Mouse (Mus musculus) kidney, postnatal 25 days (tissue): ENCODE results near the gene Smarca2.
"Not testable (repeated sequence)": the region's sequence is repeated elsewhere in the genome, so short reads cannot be mapped to it uniquely, and the experiment has no call there.

Source experiments
- DNase-seq, 2 experiments: peaks; one replicate each; pipeline ENCODE4 v3.0.0; 2021; ENCODE audit warnings: mixed read lengths in 2 of 2

The Smarca2 gene

DNA sequence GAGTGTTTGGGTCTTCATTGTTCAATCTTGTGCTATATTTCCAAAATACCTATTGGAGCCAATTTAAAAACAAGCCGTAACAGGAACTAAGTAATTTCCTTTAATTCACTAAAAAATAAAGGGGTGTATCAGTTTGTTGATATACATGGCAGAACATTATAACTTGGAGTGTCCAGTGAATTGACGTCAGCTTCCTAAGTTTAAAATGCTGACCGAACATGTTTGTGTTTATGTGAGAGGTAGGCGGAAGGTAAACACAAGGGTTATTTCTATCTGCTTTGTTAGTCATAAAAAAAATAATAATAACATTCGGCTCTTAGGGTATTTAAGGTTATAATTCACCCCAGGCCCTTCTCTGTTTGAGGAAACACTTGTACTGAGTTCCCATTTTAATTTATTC lies 12.4 kb downstream of the Smarca2 start:
- no peak for DNase-seq

GRCm38 (mm10) chr19:26630712-26631235 lies 25.9 kb downstream of the Smarca2 start:
- DNase-seq, result peak; percentile 61 to 70

- no peak for DNase-seq
Observed at GRCm38 (mm10) chr19:26632228-26632627, 27.4 kb downstream of the Smarca2 start.

- peak in 1 of 2 experiments; percentile 35 for DNase-seq
Observed at GRCm38 (mm10) chr19:26640556-26640955, 35.7 kb downstream of the Smarca2 start.

- DNase-seq, result no peak
Observed at GRCm38 (mm10) chr19:26641269-26641668, 36.4 kb downstream of the Smarca2 start.

- DNase-seq, result no peak
Observed at GRCm38 (mm10) chr19:26643011-26643410, 38.2 kb downstream of the Smarca2 start.

GRCm38 (mm10) chr19:26643936-26644335 lies 39.1 kb downstream of the Smarca2 start:
- no peak for DNase-seq

DNA sequence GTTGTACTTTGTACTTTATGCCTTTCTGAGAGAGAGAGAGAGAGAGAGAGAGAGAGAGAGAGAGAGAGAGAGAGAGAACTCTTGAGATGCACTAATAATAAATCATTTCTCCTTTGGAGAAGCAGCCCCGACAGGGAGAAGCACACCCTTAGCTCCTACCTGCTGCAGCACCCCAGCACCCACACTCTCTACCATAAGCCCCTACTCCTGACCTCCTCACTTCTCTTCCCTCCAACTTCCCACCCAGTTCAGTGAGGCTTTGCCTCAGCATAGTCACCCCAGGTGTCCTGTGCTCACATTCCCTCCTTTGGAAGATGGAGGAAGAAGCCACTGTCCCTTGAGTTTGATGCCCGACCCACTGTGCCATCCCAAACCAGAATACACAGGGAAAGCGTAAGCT lies 40.2 kb downstream of the Smarca2 start:
- DNase-seq, result no peak

DNA sequence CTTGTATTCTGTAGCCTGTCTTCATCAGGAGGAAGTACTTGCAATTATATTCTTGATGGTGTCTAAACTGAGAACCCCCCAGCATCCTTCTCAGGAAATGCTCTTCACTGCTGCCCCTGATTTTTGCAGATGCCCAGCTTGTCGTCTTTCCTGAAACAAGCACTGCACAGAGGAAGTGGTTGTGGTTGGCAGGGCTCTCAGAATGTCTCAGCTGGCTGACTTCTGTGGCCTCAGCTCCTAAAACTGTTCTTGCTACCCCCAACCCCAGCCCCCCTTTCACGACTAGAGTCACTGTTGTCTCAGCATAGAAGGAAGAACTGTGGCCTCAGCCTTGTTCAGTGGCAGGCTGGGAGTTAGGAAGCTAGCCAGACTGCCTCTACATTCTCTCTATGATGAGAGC lies 41.3 kb downstream of the Smarca2 start:
- DNase-seq, result no peak

DNA sequence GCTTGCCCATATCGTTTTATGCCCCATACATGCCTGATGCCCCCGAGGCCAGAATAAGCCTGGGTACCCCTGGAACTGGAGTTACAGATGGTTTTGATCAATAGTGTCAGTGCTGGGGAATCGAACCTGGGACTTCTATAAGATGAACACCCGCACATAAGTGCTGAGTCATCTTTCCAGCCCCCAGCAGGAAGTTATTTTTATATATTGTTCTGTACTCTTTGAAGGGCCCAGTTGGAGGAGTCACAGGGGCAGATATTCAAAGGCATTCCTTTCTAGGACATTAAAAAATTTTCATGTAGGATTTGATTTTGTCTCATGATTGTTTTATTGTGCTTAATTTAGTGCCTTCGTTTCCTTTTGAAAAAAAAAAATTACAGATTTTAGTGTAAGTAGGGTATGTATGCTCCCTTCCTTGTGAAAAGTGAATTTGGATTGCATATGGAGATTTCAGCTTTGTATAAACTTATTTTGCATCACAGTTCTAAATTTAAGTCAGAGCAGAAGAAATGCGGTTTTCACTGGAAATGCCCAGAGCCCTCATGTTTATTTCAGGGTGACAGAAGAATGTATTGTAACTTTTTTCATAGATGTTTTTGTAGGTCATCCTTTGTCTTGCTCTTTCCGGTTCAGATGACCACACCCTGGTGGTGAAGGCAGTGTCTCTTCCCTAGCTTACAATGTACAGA lies 45.9 kb downstream of the Smarca2 start:
- DNase-seq, result no peak

- no peak for DNase-seq
Observed at GRCm38 (mm10) chr19:26658324-26658723, 53.5 kb downstream of the Smarca2 start.

DNA sequence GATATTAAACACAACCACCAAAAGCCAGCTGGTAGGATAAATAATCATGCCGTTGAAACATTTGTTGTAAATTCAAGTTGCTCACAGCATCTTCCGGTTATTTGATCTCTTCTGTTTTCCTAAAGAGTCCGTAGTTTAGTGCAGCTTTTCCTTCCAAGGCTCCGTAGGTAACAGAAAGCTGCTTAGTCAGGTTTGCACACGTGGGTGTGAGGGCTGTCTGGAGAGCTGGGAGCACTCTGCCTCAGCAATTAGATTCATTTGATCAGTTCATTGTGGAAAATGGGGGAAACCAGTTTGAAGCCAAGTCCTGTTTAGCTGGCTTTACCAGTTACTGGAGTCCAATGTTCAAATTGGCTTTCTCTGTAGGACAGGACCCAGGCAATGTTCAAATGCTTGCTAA lies 55.1 kb downstream of the Smarca2 start:
- no peak for DNase-seq

DNA sequence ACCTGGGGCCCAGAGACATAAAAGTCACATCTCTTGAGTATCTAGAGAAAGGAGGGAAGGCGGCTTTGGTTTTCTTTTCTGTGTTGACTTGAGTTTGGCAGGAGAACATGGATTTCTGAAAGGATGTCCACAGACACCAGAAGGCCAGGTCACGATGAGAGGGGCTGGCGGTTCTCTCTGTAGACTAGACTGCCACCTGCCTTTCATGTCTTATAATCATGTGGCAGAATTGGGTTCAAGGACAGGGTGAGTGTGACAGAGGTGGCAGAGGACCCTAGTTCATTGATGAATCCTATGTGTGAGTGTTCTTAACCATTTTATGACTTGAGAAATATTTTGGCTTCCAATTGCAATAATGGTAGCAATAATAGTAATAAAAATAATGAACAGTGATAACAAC lies 56.3 kb downstream of the Smarca2 start:
- no peak for DNase-seq

GRCm38 (mm10) chr19:26666303-26666702 lies 61.5 kb downstream of the Smarca2 start:
- no peak for DNase-seq

- DNase-seq, result no peak
Observed at GRCm38 (mm10) chr19:26670089-26670488, 65.2 kb downstream of the Smarca2 start.

DNA sequence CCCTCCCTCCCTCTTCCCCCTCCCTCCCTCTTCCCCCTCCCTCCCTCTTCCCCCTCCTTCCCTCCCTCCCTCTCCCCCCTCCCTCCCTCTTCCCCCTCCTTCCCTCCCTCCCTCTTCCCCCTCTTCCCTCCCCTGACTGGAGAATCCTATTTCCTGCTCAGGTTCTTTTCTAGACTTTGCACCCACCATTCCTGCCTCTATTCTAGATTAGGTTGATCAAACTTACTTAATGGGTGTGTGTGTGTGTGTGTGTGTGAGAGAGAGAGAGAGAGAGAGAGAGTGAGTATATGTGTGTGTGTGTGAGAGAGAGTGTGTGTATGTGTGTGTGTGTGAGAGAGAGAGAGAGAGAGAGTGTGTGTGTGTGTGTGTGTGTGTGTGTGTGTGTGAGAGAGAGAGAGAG lies 66.6 kb downstream of the Smarca2 start:
- DNase-seq, result not testable (repeated sequence)

- no peak for DNase-seq
Observed at GRCm38 (mm10) chr19:26675917-26676316, 71.1 kb downstream of the Smarca2 start.

GRCm38 (mm10) chr19:26678543-26678942 lies 73.7 kb downstream of the Smarca2 start:
- DNase-seq, result no peak

GRCm38 (mm10) chr19:26679674-26680073 lies 74.8 kb downstream of the Smarca2 start:
- DNase-seq, result no peak

GRCm38 (mm10) chr19:26681549-26681948 lies 76.7 kb downstream of the Smarca2 start:
- no peak for DNase-seq

GRCm38 (mm10) chr19:26682130-26682529 lies 77.3 kb downstream of the Smarca2 start:
- DNase-seq, result no peak

GRCm38 (mm10) chr19:26682731-26683130 lies 77.9 kb downstream of the Smarca2 start:
- no peak for DNase-seq

DNA sequence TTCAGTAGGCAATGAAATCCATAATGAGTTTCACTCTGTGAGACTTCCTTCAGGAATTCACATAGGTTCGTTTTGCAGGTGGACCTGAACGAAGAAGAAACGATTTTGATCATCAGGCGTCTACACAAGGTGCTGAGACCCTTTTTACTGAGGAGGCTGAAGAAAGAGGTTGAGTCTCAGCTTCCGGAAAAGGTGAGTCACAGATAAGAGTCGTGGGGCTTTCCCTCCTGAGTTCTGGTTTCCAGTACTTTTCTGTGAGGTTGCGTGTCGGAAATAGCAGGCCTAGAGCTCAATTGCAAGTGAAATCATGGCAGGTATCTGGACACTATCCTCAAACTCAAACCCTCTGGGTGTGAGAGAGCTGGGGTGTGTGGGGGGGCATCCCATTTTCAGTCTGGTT lies 78.9 kb downstream of the Smarca2 start:
- DNase-seq, result no peak

- DNase-seq, result no peak
Observed at GRCm38 (mm10) chr19:26690516-26690915, 85.7 kb downstream of the Smarca2 start.

DNA sequence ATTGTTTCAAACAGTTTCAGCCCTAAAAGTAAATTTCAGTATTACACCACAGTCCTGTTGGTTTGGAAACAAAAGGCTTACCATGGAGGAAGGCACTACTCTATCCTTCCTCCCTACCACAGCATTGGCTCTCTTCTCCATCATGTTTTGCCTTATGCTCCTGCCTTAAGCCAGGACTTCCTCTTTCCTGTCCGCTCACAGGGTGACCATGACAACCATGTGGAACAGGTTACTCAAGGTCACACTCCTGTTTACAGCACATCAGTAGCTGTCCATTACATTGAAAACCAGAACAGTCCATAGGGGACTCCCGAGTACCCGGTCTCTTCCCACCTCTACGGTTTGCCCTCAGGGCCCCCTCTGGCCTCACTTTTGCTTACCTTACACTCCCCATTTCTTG lies 92.3 kb downstream of the Smarca2 start:
- no peak for DNase-seq
